Mouse (Mus musculus) forebrain, postnatal 0 days (tissue): ENCODE measurements around the gene Rpl26. TPM values are rescaled to one million over a fixed set of nuclear protein-coding genes. Genes with fewer than 3 reads are reported as not detected.

Experiments
- ATAC-seq: fragments of 200-750 bp; cut with Nextera tagmentation; 2 replicates; pipeline ENCODE4 v1.8.0; 2017; ENCODE audit warnings: mild to moderate bottlenecking, moderate library complexity
- DNase-seq: peaks from one replicate; pipeline ENCODE4 v3.0.0-alpha.2; 2015
- H3K27ac ChIP-seq: fragments of 300-500 bp; sonication (generic); 2 replicates; pipeline ENCODE4 v1.5.1; 2014; ENCODE audit warnings: low read depth, mild to moderate bottlenecking, antibody characterized with exemption, low read length, moderate library complexity, mixed read lengths
- H3K27me3 ChIP-seq: fragments of 300-500 bp; sonication (generic); 2 replicates; pipeline ENCODE4 v1.6.1; 2014; ENCODE audit warnings: mild to moderate bottlenecking, low read length, mixed read lengths; ENCODE audit not compliant: insufficient read depth
- H3K36me3 ChIP-seq: fragments of 300-500 bp; sonication (generic); 2 replicates; pipeline ENCODE4 v1.6.1; 2014; ENCODE audit warnings: mild to moderate bottlenecking, moderate library complexity; ENCODE audit not compliant: insufficient read depth
- H3K4me1 ChIP-seq: fragments of 300-500 bp; sonication (generic); 2 replicates; pipeline ENCODE4 v1.6.1; 2014; ENCODE audit warnings: antibody characterized with exemption; ENCODE audit not compliant: insufficient read depth
- H3K4me2 ChIP-seq: fragments of 300-500 bp; sonication (generic); 2 replicates; pipeline ENCODE4 v1.6.1; 2014; ENCODE audit warnings: low read depth, mild to moderate bottlenecking, moderate library complexity
- H3K4me3 ChIP-seq: fragments of 300-500 bp; sonication (generic); 2 replicates; pipeline ENCODE4 v1.5.1; 2014; ENCODE audit warnings: low read depth, low read length, mixed read lengths
- H3K9ac ChIP-seq: fragments of 300-500 bp; sonication (generic); 2 replicates; pipeline ENCODE4 v1.6.1; 2014; ENCODE audit warnings: mild to moderate bottlenecking
- H3K9me3 ChIP-seq: fragments of 300-500 bp; sonication (generic); 2 replicates; pipeline ENCODE4 v1.6.1; 2016; ENCODE audit warnings: low read length
- CTCF ChIP-seq: sonication (generic); IDR thresholded peaks from 2 replicates; pipeline ENCODE4 v1.5.1; 2016; ENCODE audit warnings: antibody characterized with exemption, control low read depth, low read depth
- WGBS: fragments of 180-500 bp; shearing (Covaris S2); extraction: QIAGEN DNeasy Blood & Tissue Kit; methylation state at CpG from one replicate; pipeline ENCODE4 v1.1.7; 2014; 5-methylcytosine and 5-hydroxymethylcytosine counted together
- polyA plus RNA-seq: library from polyadenylated mRNA; unstranded; fragments of >200 nt; fragmentation: Nextera tagmentation; extraction: Ambion mirVana; gene quantifications from 2 replicates; pipeline ENCODE4 v1.2.1, GENCODE M21; 2015
- total RNA-seq: library from RNA; depleted of rRNA; stranded (reverse); fragments of >200 nt; gene quantifications from 2 replicates; pipeline ENCODE4 v1.2.3, GENCODE M21; 2014

Gene Rpl26
- total and polyA plus RNA-seq, 2 experiments from 2014 or later: 585 to 1,229 TPM

DNA sequence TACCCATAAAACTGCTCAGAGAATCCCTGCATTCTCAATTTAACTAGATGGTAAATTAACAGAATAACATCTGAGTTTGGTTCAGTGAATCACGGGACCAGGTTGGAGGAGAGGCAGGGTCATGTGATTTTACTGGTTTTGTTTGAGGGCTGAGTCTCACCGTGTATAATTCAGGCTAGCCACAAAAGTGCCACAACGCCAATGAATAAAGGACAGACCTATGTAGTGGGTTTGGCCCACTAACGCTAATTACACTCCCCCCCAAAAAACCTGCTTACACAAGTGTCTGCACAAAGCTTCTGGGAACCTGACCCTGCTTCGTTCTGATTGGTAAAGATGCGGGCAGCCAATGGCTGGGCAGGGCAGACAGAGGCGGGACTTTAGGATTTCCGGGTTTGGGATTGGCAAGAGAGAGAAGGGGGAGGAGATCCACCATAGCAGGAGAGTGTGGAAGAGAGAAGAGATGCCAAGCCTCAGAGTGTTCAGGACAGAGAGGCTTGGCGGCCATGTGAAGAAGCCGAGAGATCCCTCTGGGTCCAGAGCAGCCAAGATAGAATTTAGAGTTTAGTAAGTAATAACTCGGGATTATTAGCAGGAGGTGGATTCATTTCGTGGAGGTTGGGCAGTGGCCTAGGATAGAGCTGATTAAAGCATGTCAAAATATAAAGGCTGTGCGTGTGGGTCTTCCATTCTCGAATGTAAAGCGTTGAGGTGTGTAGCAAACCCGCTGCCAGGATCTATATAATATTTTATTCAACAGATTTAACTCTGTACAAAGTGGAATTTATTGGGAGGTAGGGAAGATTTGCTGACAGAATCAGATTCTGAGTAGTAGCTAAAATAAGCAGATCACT lies 38.3 kb downstream of the Rpl26 start:
- H3K9ac ChIP-seq: peak overlapping the region; percentile 64
- H3K27ac ChIP-seq: peak overlapping the region; percentile 84
- no peaks in the 10 kb centered on the region for H3K27me3 ChIP-seq
- no peaks in the 10 kb centered on the region for H3K36me3 ChIP-seq
- H3K4me1 ChIP-seq: peaks cover 4% of the 10 kb centered on the region; the same call in 1 of the 2 replicates
- ATAC-seq: peak; percentile 100
- H3K4me2 ChIP-seq: peak overlapping the region; percentile 58
- DNase-seq: peak; percentile 96
- under 1% methylated on average over 16 of the region's 16 CpGs for WGBS
- TF ChIP-seq CTCF: no peak
- peak overlapping the region; percentile 54 for H3K4me3 ChIP-seq
- H3K9me3 ChIP-seq: no peaks in the 10 kb centered on the region

DNA sequence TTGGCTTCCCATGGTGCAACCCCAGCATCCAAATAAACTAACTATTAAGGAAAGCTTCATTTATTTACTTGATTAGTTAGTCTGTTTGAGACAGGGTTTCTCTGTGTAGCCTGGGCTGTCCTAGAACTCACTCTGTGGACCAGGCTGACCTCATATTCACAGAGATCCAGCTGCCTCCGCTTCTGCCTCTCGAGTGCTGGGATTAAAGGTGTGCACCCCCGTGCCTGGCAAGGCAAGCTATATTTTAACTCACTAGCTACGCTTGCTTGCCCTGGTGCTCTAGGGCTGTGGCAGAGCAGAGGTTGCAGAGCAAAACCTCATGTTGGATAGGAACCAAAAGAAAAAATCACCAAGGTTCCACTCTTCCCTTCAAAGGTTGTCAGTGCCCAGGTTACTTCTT lies 39.1 kb downstream of the Rpl26 start:
- no peak for ATAC-seq
- peak overlapping the region; percentile 84; the same call in 1 of the 2 replicates for H3K27ac ChIP-seq
- 52% methylated on average over 4 of the region's 4 CpGs for WGBS

DNA sequence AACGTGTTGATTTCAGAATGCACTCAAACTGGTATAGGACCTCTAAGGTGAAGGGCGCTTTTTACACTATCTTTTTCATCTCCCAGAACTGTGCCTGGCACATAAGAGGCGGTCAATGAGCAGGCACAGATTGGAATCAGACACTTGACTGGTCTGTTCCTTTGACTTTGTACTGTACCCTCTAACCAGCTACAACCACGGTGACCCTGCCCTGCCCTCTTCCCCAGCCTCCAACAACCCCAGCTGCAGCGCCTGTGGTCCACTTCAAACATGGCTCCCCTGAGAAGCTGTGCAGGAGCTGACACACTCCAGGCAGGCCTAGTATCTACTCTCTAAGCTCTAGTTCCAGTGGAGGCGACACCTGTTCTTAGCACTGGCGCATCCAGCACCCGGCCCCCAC lies 41.3 kb downstream of the Rpl26 start:
- H3K27ac ChIP-seq: no peak overlapping the region
- H3K4me1 ChIP-seq: peaks cover 4% of the 10 kb centered on the region; the same call in 1 of the 2 replicates
- no peak overlapping the region for H3K4me2 ChIP-seq
- WGBS: 90% methylated on average over 8 of the region's 8 CpGs
- no peak for DNase-seq
- no peak overlapping the region for H3K9ac ChIP-seq
- H3K9me3 ChIP-seq: no peaks in the 10 kb centered on the region
- no peaks in the 10 kb centered on the region for H3K27me3 ChIP-seq
- ATAC-seq: no peak
- H3K36me3 ChIP-seq: no peaks in the 10 kb centered on the region
- no peak for TF ChIP-seq CTCF
- H3K4me3 ChIP-seq: no peak overlapping the region

More for the DNA sequence above, 39.1 kb downstream of the Rpl26 start:
- no peaks in the 10 kb centered on the region for H3K27me3 ChIP-seq
- H3K4me3 ChIP-seq: peak overlapping the region; percentile 54
- peak overlapping the region; percentile 58 for H3K4me2 ChIP-seq
- no peaks in the 10 kb centered on the region for H3K9me3 ChIP-seq
- TF ChIP-seq CTCF: no peak
- DNase-seq: no peak
- peaks cover 4% of the 10 kb centered on the region; the same call in 1 of the 2 replicates for H3K4me1 ChIP-seq
- H3K9ac ChIP-seq: peak overlapping the region; percentile 64
- no peaks in the 10 kb centered on the region for H3K36me3 ChIP-seq

DNA sequence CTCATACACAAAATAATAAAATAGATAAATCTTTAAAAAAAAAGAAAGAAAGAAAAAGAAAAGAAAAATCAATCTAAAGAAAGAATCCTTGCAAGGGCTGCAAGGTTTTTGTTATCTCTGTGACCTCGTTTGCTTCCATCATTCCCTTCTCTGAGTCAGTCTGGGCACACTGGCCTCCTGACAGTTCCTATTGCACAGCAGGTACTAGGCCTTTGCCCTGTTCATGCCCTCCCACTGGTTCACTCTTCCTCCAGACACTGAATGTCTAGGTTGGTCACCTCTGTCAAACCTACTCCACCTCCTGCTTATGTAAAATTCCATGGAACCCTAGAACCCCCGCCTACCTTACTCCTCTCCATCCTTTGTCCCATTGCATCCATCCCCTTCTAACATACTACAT lies 43.9 kb downstream of the Rpl26 start:
- Histone ChIP-seq H3K4me3 (no peak overlapping the region), H3K9me3 (no peaks in the 10 kb centered on the region), H3K27me3 (no peaks in the 10 kb centered on the region), H3K36me3 (no peaks in the 10 kb centered on the region), H3K4me2 (no peak overlapping the region), H3K27ac (no peak overlapping the region), H3K4me1 (no peaks in the 10 kb centered on the region), H3K9ac (no peak overlapping the region)
- TF ChIP-seq CTCF: no peak
- no peak for DNase-seq
- ATAC-seq: no peak
- 88% methylated on average over 2 of the region's 2 CpGs for WGBS

DNA sequence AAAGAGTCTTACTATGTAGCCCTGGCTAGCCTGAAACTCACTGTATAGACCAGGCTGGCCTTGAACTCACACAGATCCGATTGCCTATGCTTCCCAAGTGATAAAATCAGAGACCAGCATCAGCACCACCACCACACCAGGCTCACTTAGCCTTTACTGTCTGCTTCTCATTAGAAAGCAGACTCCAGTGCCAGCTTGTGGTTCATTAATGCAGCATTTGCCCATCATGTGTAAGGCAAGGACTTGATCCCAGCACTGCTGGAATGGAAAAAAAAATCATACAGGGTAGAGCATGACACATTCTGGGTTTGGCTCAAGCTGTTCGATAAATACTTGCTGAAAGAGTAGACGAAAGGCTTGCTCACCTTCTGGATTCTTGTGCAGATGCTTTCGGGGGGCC lies 44.6 kb downstream of the Rpl26 start:
- no peaks in the 10 kb centered on the region for H3K36me3 ChIP-seq
- no peaks in the 10 kb centered on the region for H3K27me3 ChIP-seq
- WGBS: 92% methylated on average over 4 of the region's 4 CpGs
- H3K27ac ChIP-seq: no peak overlapping the region
- no peak overlapping the region for H3K9ac ChIP-seq
- H3K4me2 ChIP-seq: peak overlapping the region; percentile 51; the same call in 1 of the 2 replicates
- H3K4me1 ChIP-seq: no peaks in the 10 kb centered on the region
- no peak for ATAC-seq
- no peak overlapping the region for H3K4me3 ChIP-seq
- H3K9me3 ChIP-seq: no peaks in the 10 kb centered on the region
- no peak for TF ChIP-seq CTCF
- no peak for DNase-seq

DNA sequence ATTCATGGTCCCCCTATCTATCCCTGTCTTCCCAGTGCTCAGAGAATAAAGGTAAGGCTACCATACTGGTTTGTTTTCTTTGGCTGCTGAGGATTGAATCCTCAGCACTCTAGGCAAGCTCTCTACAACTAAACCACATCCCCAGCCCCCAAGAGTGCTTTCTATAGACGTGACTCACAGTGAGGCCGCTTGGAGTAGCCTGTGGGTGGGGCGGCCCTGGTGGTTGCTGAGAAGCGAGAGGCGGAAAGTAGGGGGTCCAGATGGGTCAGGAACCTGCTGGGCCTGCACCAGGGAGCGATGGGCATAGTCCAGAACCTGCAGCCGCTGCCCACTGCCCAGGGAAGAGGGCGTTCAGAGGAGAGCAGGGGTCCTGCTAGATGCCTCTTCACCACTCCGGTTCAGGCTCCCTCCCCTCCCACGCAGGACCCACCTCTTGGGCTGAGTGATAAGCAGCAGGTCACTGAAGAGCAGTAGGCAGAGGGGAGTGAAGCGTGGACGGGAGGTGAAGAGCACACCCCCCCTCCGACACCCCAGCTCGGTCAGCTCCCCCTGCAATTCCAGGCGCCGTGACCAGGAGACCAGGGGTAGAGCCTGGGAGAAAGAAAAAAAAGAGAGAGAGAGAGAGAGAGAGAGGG lies 45.5 kb downstream of the Rpl26 start:
- Histone ChIP-seq H3K27me3 (no peaks in the 10 kb centered on the region), H3K4me3 (peak overlapping the region; percentile 33), H3K27ac (peak overlapping the region; percentile 62), H3K9me3 (no peaks in the 10 kb centered on the region), H3K4me2 (peak overlapping the region; percentile 51), H3K9ac (peak overlapping the region; percentile 44), H3K36me3 (no peaks in the 10 kb centered on the region), H3K4me1 (no peaks in the 10 kb centered on the region)
- peak; percentile 53 for ATAC-seq
- TF ChIP-seq CTCF: no peak
- 10% methylated on average over 14 of the region's 16 CpGs for WGBS
- peak; percentile 10 for DNase-seq

DNA sequence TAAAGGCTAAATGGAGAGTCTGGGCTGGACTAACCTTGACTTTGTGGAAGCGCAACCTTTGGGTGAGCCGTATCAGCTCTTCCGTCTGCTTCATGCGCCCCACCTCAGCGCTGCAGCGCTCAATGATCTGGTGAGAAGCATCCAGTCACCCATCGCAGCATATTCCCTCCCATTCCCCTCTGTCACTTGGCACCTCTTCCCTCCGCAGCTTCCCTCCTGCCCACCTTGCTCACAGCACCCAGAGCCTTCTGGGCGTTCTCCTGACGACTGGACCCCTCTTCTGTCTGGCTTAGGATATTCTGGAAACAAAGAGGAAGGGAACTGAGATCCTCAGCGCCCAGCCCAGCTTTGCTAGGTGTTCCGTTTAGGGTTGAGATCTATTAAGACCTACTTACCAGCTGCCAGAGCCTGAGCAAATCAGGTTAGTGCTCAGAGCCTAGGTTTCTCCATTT lies 46.2 kb downstream of the Rpl26 start:
- ATAC-seq (peak; percentile 91), DNase-seq (peak; percentile 77)
- Histone ChIP-seq H3K4me1 (no peaks in the 10 kb centered on the region), H3K27me3 (no peaks in the 10 kb centered on the region), H3K27ac (peak overlapping the region; percentile 74), H3K9me3 (no peaks in the 10 kb centered on the region), H3K4me3 (peak overlapping the region; percentile 33), H3K4me2 (peak overlapping the region; percentile 51), H3K9ac (peak overlapping the region; percentile 51), H3K36me3 (no peaks in the 10 kb centered on the region)
- WGBS: 3% methylated on average over 12 of the region's 12 CpGs
- TF ChIP-seq CTCF: no peak
